Mouse (Mus musculus): ENCODE measurements around the gene Sdc4. TPM values are rescaled to one million over a fixed set of nuclear protein-coding genes. Genes with fewer than 3 reads are reported as not detected.

The Sdc4 gene
- polyA plus RNA-seq (2017; shearing (Covaris generic)), result 0.32 TPM

GRCm38 (mm10) chr2:164443460-164444000 is at the start of gene Sdc4:
Sdc4 (minus strand) TSS chr2:164443887.

DNA sequence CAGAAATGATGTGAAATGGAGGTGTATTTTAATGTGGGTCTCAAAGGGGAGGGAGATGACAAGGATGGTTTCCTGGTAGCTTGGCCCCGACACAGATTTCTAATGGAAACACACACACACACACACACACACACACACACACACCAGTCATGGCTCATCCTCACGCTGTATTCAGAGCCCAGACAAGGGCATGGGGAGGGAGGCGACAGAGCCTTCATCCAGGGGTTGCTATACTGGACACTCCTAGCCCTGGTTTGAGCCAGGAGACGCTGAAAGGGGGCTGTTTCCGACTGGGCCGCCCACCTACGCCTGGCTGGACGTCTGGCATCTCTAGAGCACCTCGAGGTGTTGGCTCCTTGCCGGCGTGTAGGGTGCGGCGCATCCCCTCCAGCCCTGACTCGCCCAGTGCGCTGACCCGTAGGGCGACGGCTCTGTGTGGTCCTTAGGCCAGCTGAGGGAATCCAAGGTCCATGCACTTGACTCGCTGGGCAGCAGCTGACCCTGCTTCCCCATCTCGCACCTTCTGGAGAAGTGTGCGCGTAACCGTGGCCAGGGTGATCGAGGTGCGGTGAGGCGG is 42.1 kb upstream of the Sdc4 start, which contains the start of gene Dbndd2:
Dbndd2 (plus strand) TSS at position 426 of the 577 bp plus-strand sequence.

DNA sequence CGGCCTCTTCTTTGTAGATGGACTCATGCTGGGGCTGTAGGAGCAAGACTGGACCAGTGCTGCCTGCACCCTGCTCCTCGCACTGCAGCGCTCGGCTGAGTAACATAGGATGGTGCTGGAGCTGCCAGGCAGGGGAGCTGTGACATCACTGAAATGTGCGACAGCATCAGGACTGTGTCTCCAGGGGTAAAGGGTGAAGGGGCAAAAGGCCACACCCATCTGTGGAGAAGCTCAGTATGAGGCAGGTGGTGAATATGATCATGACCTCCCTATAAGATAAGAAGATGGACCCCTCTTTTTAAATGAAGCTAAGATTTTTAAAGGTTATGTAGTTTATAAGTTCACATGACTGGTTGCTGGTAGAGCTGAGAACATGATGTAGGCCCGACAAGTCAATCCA is 29.9 kb upstream of the Sdc4 start, which contains the start of gene Trp53tg5:
Trp53tg5 (minus strand) TSS at position 101 of the 400 bp plus-strand sequence.

GRCm38 (mm10) chr2:164460745-164461551 is 17.3 kb upstream of the Sdc4 start, which contains the start of gene Gm20458:
Gm20458 (plus strand) TSS chr2:164460967.

DNA sequence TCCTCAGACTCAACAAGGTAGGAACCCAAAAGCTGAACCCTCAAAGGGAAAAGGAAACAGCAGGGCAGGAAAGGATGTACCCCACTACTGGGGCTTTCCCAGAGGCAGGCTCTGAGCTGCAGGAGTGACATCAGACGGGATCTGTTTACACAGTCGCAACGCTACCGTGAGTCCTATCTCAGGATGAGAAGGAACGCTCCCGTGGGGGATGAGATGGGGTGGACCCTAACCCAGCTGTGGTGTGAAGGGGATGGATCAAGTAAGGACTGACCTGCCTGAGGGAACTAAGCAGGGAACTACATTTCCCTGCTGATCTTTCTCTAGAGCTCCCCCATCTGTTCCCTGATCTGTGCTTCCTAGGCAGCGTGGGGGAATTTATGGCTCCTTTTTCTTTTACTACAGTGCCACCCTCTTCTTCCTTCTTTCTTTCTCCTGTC is 13.2 kb upstream of the Sdc4 start, which contains the start of gene Sys1:
Sys1 (plus strand) TSS at position 101 of the 437 bp plus-strand sequence.

DNA sequence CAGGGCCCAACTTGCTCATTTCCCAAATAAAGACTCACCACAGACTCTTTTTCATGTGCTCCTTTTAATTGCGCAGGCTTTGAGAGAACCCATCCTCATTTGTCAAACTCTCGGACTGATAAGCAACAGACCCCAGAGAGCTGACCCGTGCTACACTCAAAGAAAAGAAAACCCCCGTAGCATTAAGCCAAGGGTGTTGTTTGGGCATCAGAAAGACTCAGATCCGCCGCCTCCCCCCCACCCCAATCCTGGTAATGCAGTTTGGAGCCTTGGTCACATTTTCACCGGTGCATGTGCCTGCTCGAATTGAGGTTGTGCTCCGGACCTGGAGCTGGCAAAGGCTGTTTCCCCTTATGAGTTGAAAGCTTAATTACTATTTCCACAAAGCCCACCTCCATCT is 38.6 kb downstream of the Sdc4 start, which contains the start of gene Matn4:
Matn4 (minus strand) TSS at position 101 of the 400 bp plus-strand sequence.

DNA sequence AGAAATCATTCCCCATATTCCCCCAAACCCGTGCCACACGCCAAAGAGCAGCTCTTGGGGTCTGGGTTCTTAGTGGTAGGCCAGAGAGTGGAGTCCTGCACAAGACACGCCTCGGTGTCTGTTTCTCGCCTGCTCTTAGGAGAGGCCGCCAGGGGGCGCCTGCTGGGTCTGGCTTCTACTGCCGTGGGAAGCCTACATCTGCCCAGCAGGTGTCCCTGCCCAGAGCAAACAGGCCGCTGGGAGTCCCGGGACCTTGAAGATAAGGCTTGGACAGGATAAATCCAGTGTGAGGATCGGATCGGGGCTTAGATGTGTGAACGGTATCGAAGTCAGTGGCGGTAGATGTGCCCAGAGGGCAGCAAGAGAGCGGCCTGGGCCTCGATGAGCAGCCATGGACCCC is 40.8 kb downstream of the Sdc4 start, which contains the start of gene Rbpjl:
Rbpjl (plus strand) TSS at position 236 of the 400 bp plus-strand sequence.

GRCm38 (mm10) chr2:164389020-164389419 is 54.7 kb downstream of the Sdc4 start, which contains the start of gene Slpi:
Slpi (minus strand) TSS chr2:164389095.

Other genes starting within 250 kb of the Sdc4 start
- gene Wfdc15a, start 243.8 kb downstream of the Sdc4 start, polyA plus RNA-seq (2017; shearing (Covaris generic)), result not detected
- gene Wfdc15b, start 222.2 kb downstream of the Sdc4 start, polyA plus RNA-seq (2017; shearing (Covaris generic)), result not detected
- gene Svs2, start 205.4 kb downstream of the Sdc4 start, polyA plus RNA-seq (2017; shearing (Covaris generic)), result not detected
- gene Svs3b, start 187.2 kb downstream of the Sdc4 start, polyA plus RNA-seq (2017; shearing (Covaris generic)), result not detected
- not detected for gene Svs4, start 165.4 kb downstream of the Sdc4 start, polyA plus RNA-seq (2017; shearing (Covaris generic))
- gene Svs3a, start 154.6 kb downstream of the Sdc4 start, polyA plus RNA-seq (2017; shearing (Covaris generic)), result not detected
- not detected for gene Svs6, start 127.1 kb downstream of the Sdc4 start, polyA plus RNA-seq (2017; shearing (Covaris generic))
- gene Svs5, start 111.1 kb downstream of the Sdc4 start, polyA plus RNA-seq (2017; shearing (Covaris generic)), result not detected
- gene Slpi, start 54.8 kb downstream of the Sdc4 start, polyA plus RNA-seq (2017; shearing (Covaris generic)), result 9.6 TPM
- not detected for gene Rbpjl, start 40.7 kb downstream of the Sdc4 start, polyA plus RNA-seq (2017; shearing (Covaris generic))
- gene Matn4, start 38.7 kb downstream of the Sdc4 start, polyA plus RNA-seq (2017; shearing (Covaris generic)), result not detected
- 101 TPM for gene Sys1, start 13.1 kb upstream of the Sdc4 start, polyA plus RNA-seq (2017; shearing (Covaris generic))
- gene Gm20458, start 17.1 kb upstream of the Sdc4 start, polyA plus RNA-seq (2017; shearing (Covaris generic)), result 5.4 TPM
- not detected for gene Trp53tg5, start 29.8 kb upstream of the Sdc4 start, polyA plus RNA-seq (2017; shearing (Covaris generic))
- gene Dbndd2, start 42.2 kb upstream of the Sdc4 start, polyA plus RNA-seq (2017; shearing (Covaris generic)), result 0.53 TPM
- gene Pigt, start 53.6 kb upstream of the Sdc4 start, polyA plus RNA-seq (2017; shearing (Covaris generic)), result 16.2 TPM
- not detected for gene Wfdc2, start 118.5 kb upstream of the Sdc4 start, polyA plus RNA-seq (2017; shearing (Covaris generic))
- gene Spint3, start 129.6 kb upstream of the Sdc4 start, polyA plus RNA-seq (2017; shearing (Covaris generic)), result not detected
- not detected for gene Wfdc6a, start 141.6 kb upstream of the Sdc4 start, polyA plus RNA-seq (2017; shearing (Covaris generic))
- gene Eppin, start 149.7 kb upstream of the Sdc4 start, polyA plus RNA-seq (2017; shearing (Covaris generic)), result not detected
- not detected for gene Wfdc6b, start 169.6 kb upstream of the Sdc4 start, polyA plus RNA-seq (2017; shearing (Covaris generic))
- gene Wfdc8, start 169.7 kb upstream of the Sdc4 start, polyA plus RNA-seq (2017; shearing (Covaris generic)), result not detected
- gene Wfdc16, start 194.9 kb upstream of the Sdc4 start, polyA plus RNA-seq (2017; shearing (Covaris generic)), result not detected
- gene Wfdc10, start 212.2 kb upstream of the Sdc4 start, polyA plus RNA-seq (2017; shearing (Covaris generic)), result not detected
- gene Wfdc9, start 212.7 kb upstream of the Sdc4 start, polyA plus RNA-seq (2017; shearing (Covaris generic)), result not detected
- gene Wfdc11, start 230.2 kb upstream of the Sdc4 start, polyA plus RNA-seq (2017; shearing (Covaris generic)), result not detected
- not detected for gene Wfdc13, start 241.2 kb upstream of the Sdc4 start, polyA plus RNA-seq (2017; shearing (Covaris generic))